Mouse (Mus musculus): ENCODE results near the gene Map3k3. TPM values are rescaled to one million over a fixed set of nuclear protein-coding genes. Genes with fewer than 3 reads are reported as not detected.

Map3k3 gene
- polyA plus RNA-seq, 1 experiment from 2014 or later: 4.7 TPM

DNA sequence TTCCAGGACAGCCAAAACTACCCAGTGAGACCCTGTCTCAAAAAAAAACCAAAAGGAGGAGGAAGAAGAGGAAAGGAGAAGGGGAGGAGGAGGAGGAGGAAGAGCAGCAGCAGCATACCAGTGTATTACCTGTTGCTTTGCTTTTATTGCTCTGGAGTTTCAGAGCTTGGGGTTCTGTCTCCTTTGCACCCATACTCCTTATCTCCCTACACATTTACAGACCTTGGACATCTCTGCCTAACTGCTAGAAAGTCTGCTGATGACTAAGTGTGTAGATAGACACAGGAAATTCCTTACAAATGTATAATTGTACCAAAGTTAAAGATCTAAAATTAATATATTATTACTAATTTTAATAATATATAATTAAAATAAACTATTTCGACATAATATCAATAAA is 39.2 kb upstream of the Map3k3 start:
- H3K4me1 ChIP-seq (ENCODE audit: insufficient read depth): peaks cover 13% of the 10 kb centered on the region; the same call in 1 of the 2 replicates
- no peaks in the 10 kb centered on the region for H3K9me3 ChIP-seq (ENCODE audit: low read length)
- H3K4me2 ChIP-seq (ENCODE audit: low read depth, low read length): no peak overlapping the region
- H3K27me3 ChIP-seq (ENCODE audit: insufficient read depth, low read length): no peaks in the 10 kb centered on the region
- no peak overlapping the region for H3K27ac ChIP-seq (ENCODE audit: low read depth)
- DNase-seq (no peak), ATAC-seq (no peak)
- TF ChIP-seq EP300 (IDR thresholded peaks at IDR 0.05; ENCODE audit: low read depth): no peak
- TF ChIP-seq CTCF (IDR thresholded peaks at IDR 0.05; ENCODE audit: low read depth): no peak
- 91% methylated on average over 1 of the region's 1 CpGs for WGBS (ENCODE audit: insufficient replicate concordance)
- H3K4me3 ChIP-seq (ENCODE audit: low read depth, low read length): no peak overlapping the region
- peaks cover 24% of the 10 kb centered on the region for H3K36me3 ChIP-seq (replicated peaks; ENCODE audit: insufficient read depth, low read length)
- H3K9ac ChIP-seq (replicated peaks): no peak overlapping the region

DNA sequence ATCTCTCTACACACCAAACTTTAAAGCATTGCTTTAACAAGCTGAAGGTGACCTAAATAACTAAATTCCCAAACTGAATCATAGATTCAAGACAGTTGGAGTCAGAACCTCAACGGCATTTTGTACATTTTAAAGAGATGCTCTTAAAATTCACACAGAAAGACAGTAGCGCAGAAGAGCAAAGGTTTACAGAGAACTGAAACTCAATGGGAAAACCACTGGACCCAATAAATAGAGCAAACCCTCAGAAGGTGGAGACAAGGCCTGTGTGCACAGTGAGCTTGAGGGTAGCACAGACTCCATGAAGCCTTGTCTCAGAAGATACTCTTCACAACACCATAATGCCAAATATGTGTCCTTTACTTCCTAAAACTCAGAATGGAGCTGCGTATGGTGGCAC is 38.6 kb upstream of the Map3k3 start:
- TF ChIP-seq EP300 (IDR thresholded peaks at IDR 0.05; ENCODE audit: low read depth) (no peak), CTCF (IDR thresholded peaks at IDR 0.05; ENCODE audit: low read depth) (no peak)
- no peaks in the 10 kb centered on the region for H3K27me3 ChIP-seq (ENCODE audit: insufficient read depth, low read length)
- peaks cover 13% of the 10 kb centered on the region; the same call in 1 of the 2 replicates for H3K4me1 ChIP-seq (ENCODE audit: insufficient read depth)
- no peak overlapping the region for H3K4me2 ChIP-seq (ENCODE audit: low read depth, low read length)
- H3K4me3 ChIP-seq (ENCODE audit: low read depth, low read length): no peak overlapping the region
- no peaks in the 10 kb centered on the region for H3K9me3 ChIP-seq (ENCODE audit: low read length)
- WGBS (ENCODE audit: insufficient replicate concordance): 86% methylated on average over 3 of the region's 3 CpGs
- H3K9ac ChIP-seq (replicated peaks): no peak overlapping the region
- peaks cover 26% of the 10 kb centered on the region for H3K36me3 ChIP-seq (replicated peaks; ENCODE audit: insufficient read depth, low read length)
- ATAC-seq (no peak), DNase-seq (no peak)
- 0 out of 2 replicates have a peak overlapping the region, but pooled peaks have one; percentile 53 for H3K27ac ChIP-seq (ENCODE audit: low read depth)

DNA sequence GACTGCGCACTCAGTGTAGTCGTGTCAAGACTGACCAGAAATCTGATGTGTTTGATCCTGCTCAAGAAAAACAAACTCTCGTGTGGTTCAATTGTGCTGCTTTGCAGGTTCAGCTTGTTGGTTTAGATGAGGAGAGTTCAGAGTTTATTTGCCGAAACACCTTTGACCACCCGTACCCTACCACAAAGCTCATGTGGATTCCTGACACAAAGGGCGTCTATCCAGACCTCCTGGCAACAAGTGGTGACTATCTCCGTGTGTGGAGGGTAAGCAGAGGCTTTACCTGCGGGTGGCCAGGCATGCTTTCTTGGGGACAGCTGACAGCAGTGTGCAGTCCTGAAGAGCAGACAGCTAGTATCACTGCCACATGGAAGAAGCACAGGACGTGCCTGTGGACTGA is 37.8 kb upstream of the Map3k3 start:
- Histone ChIP-seq H3K27ac (ENCODE audit: low read depth) (peak overlapping the region; percentile 53), H3K9me3 (ENCODE audit: low read length) (no peaks in the 10 kb centered on the region), H3K4me1 (ENCODE audit: insufficient read depth) (peaks cover 13% of the 10 kb centered on the region; the same call in 1 of the 2 replicates), H3K9ac (replicated peaks) (no peak overlapping the region), H3K4me2 (ENCODE audit: low read depth, low read length) (peak overlapping the region; percentile 40), H3K36me3 (replicated peaks; ENCODE audit: insufficient read depth, low read length) (peaks cover 34% of the 10 kb centered on the region), H3K27me3 (ENCODE audit: insufficient read depth, low read length) (no peaks in the 10 kb centered on the region), H3K4me3 (ENCODE audit: low read depth, low read length) (no peak overlapping the region)
- ATAC-seq (peak; percentile 73; the same call in 1 of the 2 replicates), DNase-seq (no peak)
- WGBS (ENCODE audit: insufficient replicate concordance): 65% methylated on average over 9 of the region's 9 CpGs
- TF ChIP-seq CTCF (IDR thresholded peaks at IDR 0.05; ENCODE audit: low read depth) (no peak), EP300 (IDR thresholded peaks at IDR 0.05; ENCODE audit: low read depth) (no peak)

DNA sequence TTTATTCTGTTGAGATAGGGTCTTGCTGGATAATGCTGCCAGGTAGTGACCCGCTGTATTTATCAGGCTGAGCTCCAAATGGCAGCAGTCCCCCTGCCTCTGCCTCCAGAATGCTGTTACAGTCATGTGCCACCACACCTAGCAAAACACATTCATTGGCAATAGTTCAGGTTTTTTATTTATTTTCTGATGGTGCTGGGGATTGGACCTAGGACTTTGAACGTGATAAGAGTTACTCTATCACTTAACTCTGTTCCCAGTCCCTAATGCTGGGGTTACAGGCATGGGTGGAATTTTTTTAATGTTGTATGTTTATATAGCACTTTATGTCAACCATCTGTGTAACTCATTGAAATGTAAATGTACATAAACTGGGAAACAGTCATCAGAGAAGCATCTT is 30.5 kb upstream of the Map3k3 start:
- Histone ChIP-seq H3K9me3 (ENCODE audit: low read length) (no peaks in the 10 kb centered on the region), H3K4me3 (ENCODE audit: low read depth, low read length) (no peak overlapping the region), H3K27ac (ENCODE audit: low read depth) (peak overlapping the region; percentile 72), H3K4me1 (ENCODE audit: insufficient read depth) (peaks cover 20% of the 10 kb centered on the region), H3K27me3 (ENCODE audit: insufficient read depth, low read length) (no peaks in the 10 kb centered on the region), H3K4me2 (ENCODE audit: low read depth, low read length) (no peak overlapping the region), H3K36me3 (replicated peaks; ENCODE audit: insufficient read depth, low read length) (peaks cover 81% of the 10 kb centered on the region), H3K9ac (replicated peaks) (no peak overlapping the region)
- no peak for DNase-seq
- WGBS (ENCODE audit: insufficient replicate concordance): 56% methylated on average over 2 of the region's 2 CpGs
- no peak for TF ChIP-seq CTCF (IDR thresholded peaks at IDR 0.05; ENCODE audit: low read depth)
- ATAC-seq: peak; percentile 74

DNA sequence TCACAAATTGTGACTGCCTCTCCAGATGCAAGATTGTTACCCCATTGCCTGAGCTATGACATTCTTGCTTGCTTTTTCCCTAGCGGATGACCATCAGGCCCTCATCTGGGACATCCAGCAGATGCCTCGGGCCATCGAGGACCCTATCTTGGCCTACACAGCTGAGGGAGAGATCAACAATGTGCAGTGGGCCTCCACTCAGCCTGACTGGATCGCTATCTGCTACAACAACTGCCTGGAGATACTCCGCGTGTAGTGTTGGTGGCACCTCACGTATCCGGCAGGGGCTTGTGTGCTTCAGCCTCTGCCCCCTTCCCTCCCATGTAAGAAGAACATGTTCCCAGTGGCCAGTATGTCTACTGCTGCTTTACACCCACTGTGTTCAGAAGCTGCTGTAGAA is 29.8 kb upstream of the Map3k3 start:
- DNase-seq: no peak
- 61% methylated on average over 8 of the region's 8 CpGs for WGBS (ENCODE audit: insufficient replicate concordance)

DNA sequence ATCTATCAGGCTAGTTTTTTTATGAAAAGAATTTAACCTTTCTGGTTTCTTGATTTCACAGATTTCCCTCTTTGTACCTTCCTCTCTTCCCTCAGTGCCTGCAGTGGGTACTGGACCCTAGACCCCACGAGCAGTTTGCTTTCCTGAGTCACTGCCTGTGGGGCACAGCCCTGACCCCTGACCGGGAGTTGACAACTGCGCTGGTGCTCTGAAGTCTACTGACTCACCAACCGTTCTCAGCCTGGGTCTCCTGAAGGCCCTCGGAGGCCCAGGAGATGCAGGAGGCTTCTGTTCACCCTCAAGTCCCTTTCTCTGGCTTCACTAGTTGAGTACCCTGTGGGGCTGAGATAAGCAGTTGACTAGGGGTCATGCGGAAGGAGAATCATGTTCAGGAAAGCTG is 29.1 kb upstream of the Map3k3 start:
- TF ChIP-seq CTCF (IDR thresholded peaks at IDR 0.05; ENCODE audit: low read depth): no peak
- no peak for TF ChIP-seq EP300 (IDR thresholded peaks at IDR 0.05; ENCODE audit: low read depth)
- H3K27ac ChIP-seq (ENCODE audit: low read depth): no peak overlapping the region
- peaks cover 80% of the 10 kb centered on the region for H3K36me3 ChIP-seq (replicated peaks; ENCODE audit: insufficient read depth, low read length)
- WGBS (ENCODE audit: insufficient replicate concordance): 61% methylated on average over 6 of the region's 6 CpGs
- H3K4me2 ChIP-seq (ENCODE audit: low read depth, low read length): no peak overlapping the region
- no peak overlapping the region for H3K9ac ChIP-seq (replicated peaks)
- H3K4me1 ChIP-seq (ENCODE audit: insufficient read depth): peaks cover 20% of the 10 kb centered on the region
- H3K27me3 ChIP-seq (ENCODE audit: insufficient read depth, low read length): no peaks in the 10 kb centered on the region
- no peak overlapping the region for H3K4me3 ChIP-seq (ENCODE audit: low read depth, low read length)
- H3K9me3 ChIP-seq (ENCODE audit: low read length): no peaks in the 10 kb centered on the region
- no peak for ATAC-seq
- DNase-seq: no peak

More for the DNA sequence above, 29.8 kb upstream of the Map3k3 start:
- no peaks in the 10 kb centered on the region for H3K9me3 ChIP-seq (ENCODE audit: low read length)
- no peak overlapping the region; the same call in 1 of the 2 replicates for H3K4me2 ChIP-seq (ENCODE audit: low read depth, low read length)
- peak overlapping the region; percentile 72 for H3K27ac ChIP-seq (ENCODE audit: low read depth)
- H3K36me3 ChIP-seq (replicated peaks; ENCODE audit: insufficient read depth, low read length): peaks cover 82% of the 10 kb centered on the region
- no peak for ATAC-seq
- no peaks in the 10 kb centered on the region for H3K27me3 ChIP-seq (ENCODE audit: insufficient read depth, low read length)
- peaks cover 20% of the 10 kb centered on the region for H3K4me1 ChIP-seq (ENCODE audit: insufficient read depth)
- no peak for TF ChIP-seq CTCF (IDR thresholded peaks at IDR 0.05; ENCODE audit: low read depth)
- no peak for TF ChIP-seq EP300 (IDR thresholded peaks at IDR 0.05; ENCODE audit: low read depth)
- no peak overlapping the region for H3K9ac ChIP-seq (replicated peaks)
- H3K4me3 ChIP-seq (ENCODE audit: low read depth, low read length): no peak overlapping the region
